Mouse (Mus musculus) liver, embryonic 14.5 days (tissue): ENCODE data around the gene Gpr158. TPM values are rescaled to one million over a fixed set of nuclear protein-coding genes. Genes with fewer than 3 reads are reported as not detected.

Source experiments
- ATAC-seq: fragments of 200-750 bp; cut with Nextera tagmentation; 2 replicates; pipeline ENCODE4 v1.8.0; 2017; ENCODE audit warnings: moderate number of reproducible peaks, mild to moderate bottlenecking, moderate library complexity; ENCODE audit not compliant: insufficient read depth
- DNase-seq, 3 experiments: peaks; one replicate each; pipeline ENCODE4 v3.0.0-alpha.2; 2012 to 2013; ENCODE audit warnings: low read depth in 3 of 3, low spot score in 3 of 3
- H3K27ac ChIP-seq: fragments of 300-500 bp; sonication (generic); 2 replicates; pipeline ENCODE4 v1.5.1; 2014; ENCODE audit warnings: moderate library complexity, mild to moderate bottlenecking, control low read depth, inconsistent platforms
- H3K27me3 ChIP-seq: fragments of 300-500 bp; sonication (generic); 2 replicates; pipeline ENCODE4 v1.6.1; 2014; ENCODE audit warnings: mild to moderate bottlenecking, low read length, moderate library complexity; ENCODE audit not compliant: control insufficient read depth, insufficient read depth
- H3K36me3 ChIP-seq: fragments of 300-500 bp; sonication (generic); replicated peaks from 2 replicates; pipeline ENCODE4 v1.6.1; 2014; ENCODE audit warnings: low read depth; ENCODE audit not compliant: control insufficient read depth, insufficient read depth
- H3K4me1 ChIP-seq, 2 experiments: fragments of 200-500 bp in 1 of 2; fragments of 300-500 bp in 1 of 2; sonication (generic) in 1 of 2; replicated peaks; 2 replicates each; pipeline ENCODE4 v1.6.1; 2012 to 2014; ENCODE audit warnings: antibody characterized with exemption in 1 of 2, inconsistent platforms in 1 of 2, low read length in 1 of 2; ENCODE audit not compliant: control insufficient read depth in 2 of 2, insufficient read depth in 2 of 2
- H3K4me2 ChIP-seq: fragments of 300-500 bp; sonication (generic); 2 replicates; pipeline ENCODE4 v1.6.1; 2014; ENCODE audit warnings: low read depth, mild to moderate bottlenecking, control low read depth, moderate library complexity
- H3K4me3 ChIP-seq, 2 experiments: fragments of 200-500 bp in 1 of 2; fragments of 300-500 bp in 1 of 2; sonication (generic) in 1 of 2; 2 replicates each; pipeline ENCODE4 v1.5.1; 2012 to 2014; ENCODE audit warnings: low read depth in 2 of 2, low read length in 2 of 2, mild to moderate bottlenecking in 2 of 2, control low read depth in 1 of 2, inconsistent platforms in 1 of 2, moderate library complexity in 1 of 2; ENCODE audit not compliant: insufficient read depth in 1 of 2
- H3K9ac ChIP-seq: fragments of 300-500 bp; sonication (generic); replicated peaks from 2 replicates; pipeline ENCODE4 v1.6.1; 2014; ENCODE audit warnings: mild to moderate bottlenecking, control low read depth, moderate library complexity
- H3K9me3 ChIP-seq: fragments of 300-500 bp; sonication (generic); 2 replicates; pipeline ENCODE4 v1.6.1; 2016; ENCODE audit warnings: low read length, mixed read lengths; ENCODE audit not compliant: control insufficient read depth
- CTCF ChIP-seq: IDR thresholded peaks from 2 replicates; pipeline ENCODE4 v1.5.1; 2016; ENCODE audit warnings: antibody characterized with exemption, low read depth, control low read depth
- EP300 ChIP-seq: IDR thresholded peaks from 2 replicates; pipeline ENCODE4 v1.6.1; 2016; ENCODE audit warnings: antibody characterized with exemption, low read depth
- WGBS: fragments of 180-500 bp; shearing (Covaris S2); extraction: QIAGEN DNeasy Blood & Tissue Kit; methylation state at CpG from one replicate; pipeline ENCODE4 v1.1.7; 2014; ENCODE audit not compliant: insufficient replicate concordance; 5-methylcytosine and 5-hydroxymethylcytosine counted together
- polyA plus RNA-seq, 2 experiments: library from polyadenylated mRNA; depleted of rRNA in 1 of 2; stranded (reverse) in 1 of 2; unstranded in 1 of 2; fragments of >200 nt; fragmentation: Nextera tagmentation in 1 of 2; extraction: Ambion mirVana in 1 of 2; gene quantifications; 2 replicates each; pipeline versions ENCODE4 v1.2.1 to v1.2.3; 2012 to 2014

The Gpr158 gene
- polyA plus RNA-seq, 2 experiments, result not detected

DNA sequence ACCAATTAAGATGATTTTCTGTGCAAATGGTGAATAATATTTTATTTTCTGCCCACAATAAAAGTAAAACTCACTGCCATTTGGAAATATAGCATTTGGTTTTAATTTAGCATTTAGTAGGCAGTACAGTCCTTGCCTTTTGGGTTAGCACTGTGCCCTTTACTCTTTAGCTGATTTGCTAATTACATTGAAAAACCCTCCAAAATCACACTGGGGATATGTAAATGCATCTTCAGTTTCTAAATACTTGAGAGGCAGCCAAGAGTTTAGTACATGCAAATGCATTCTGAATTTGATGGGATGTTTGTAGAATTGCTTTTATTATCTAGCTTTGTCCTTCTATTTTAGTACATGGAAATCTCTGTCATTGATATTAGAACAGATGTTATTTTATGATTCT is 163.4 kb downstream of the Gpr158 start:
- ATAC-seq (no peak), DNase-seq (no peak)
- Histone ChIP-seq H3K9me3 (no peaks in the 10 kb centered on the region), H3K27ac (no peak overlapping the region), H3K27me3 (no peaks in the 10 kb centered on the region), H3K4me3 (no peak overlapping the region), H3K36me3 (no peaks in the 10 kb centered on the region), H3K4me2 (no peak overlapping the region), H3K4me1 (no peaks in the 10 kb centered on the region), H3K9ac (no peak overlapping the region)
- TF ChIP-seq CTCF (no peak), EP300 (no peak)

DNA sequence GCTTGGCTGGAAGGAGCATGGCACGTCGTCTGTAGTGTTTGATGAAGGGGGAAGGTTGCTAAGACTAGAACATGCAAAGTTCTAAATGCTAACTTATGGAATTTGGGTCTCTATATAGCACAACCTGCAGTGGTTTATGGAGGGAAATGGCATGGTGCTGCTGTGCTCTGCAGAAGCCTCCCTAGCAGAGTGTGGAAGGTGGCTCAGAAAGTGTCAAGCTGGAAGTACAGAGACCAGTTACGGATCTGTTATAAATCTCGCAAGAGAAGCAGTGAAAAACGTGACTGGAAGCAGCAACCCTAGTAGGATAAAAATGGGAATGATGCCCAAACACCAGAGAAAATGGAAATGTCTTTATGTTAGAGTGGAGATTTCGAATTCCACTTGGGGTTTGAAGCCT is 251.8 kb downstream of the Gpr158 start:
- H3K9ac ChIP-seq, result no peak overlapping the region
- 45% methylated on average over 6 of the region's 6 CpGs for WGBS
- no peaks in the 10 kb centered on the region for H3K9me3 ChIP-seq
- H3K4me1 ChIP-seq, result no peaks in the 10 kb centered on the region
- no peak overlapping the region for H3K4me2 ChIP-seq
- H3K4me3 ChIP-seq, result no peak overlapping the region
- DNase-seq (no peak), ATAC-seq (no peak)
- H3K27ac ChIP-seq, result no peak overlapping the region
- no peaks in the 10 kb centered on the region for H3K27me3 ChIP-seq
- TF ChIP-seq CTCF (no peak), EP300 (no peak)
- no peaks in the 10 kb centered on the region for H3K36me3 ChIP-seq

DNA sequence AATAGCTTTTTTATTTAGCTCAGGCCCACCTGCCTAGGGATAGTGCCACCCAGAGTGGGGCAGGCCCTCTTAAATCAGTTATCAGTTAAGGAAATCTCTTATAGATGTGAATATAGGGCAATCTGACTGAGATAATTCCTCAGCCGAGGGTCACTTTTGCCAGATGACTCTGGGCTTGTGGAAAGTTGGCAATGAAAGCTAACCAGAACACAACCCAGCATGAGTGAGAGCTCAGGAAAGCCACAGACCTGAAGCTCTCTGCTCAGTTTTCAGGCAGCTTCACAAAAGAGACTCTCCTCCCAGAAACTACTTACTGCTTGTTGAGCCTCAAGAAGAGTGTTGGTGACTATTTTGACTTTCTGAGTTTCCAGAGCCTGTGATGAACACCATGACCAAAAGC is 264.8 kb downstream of the Gpr158 start:
- H3K4me1 ChIP-seq, result no peaks in the 10 kb centered on the region
- H3K27ac ChIP-seq, result no peak overlapping the region
- TF ChIP-seq CTCF, result no peak
- TF ChIP-seq EP300, result no peak
- no peak for DNase-seq
- no peak for ATAC-seq
- no peak overlapping the region for H3K4me2 ChIP-seq
- H3K9ac ChIP-seq, result no peak overlapping the region
- 45% methylated on average over 1 of the region's 1 CpGs for WGBS
- no peak overlapping the region for H3K4me3 ChIP-seq
- no peaks in the 10 kb centered on the region for H3K9me3 ChIP-seq
- H3K36me3 ChIP-seq, result no peaks in the 10 kb centered on the region
- H3K27me3 ChIP-seq, result no peaks in the 10 kb centered on the region

DNA sequence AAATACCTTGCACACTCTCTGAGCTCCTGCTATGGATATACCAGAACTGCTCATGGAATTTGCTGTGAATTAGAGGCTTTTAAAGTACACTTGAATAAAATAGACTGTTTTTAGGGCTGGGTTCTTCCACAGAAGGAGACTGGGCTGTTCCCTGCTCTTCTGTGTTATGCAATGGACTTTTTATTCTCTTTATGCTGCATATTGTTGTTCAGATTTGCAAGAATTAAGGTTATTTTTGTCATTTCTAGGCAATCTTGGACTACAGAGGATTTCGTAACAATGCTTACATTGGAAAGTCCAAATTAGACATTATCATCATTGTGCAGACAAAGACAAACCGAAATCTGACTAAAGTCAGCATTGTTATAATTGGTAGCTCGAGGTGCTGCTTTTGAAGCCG is 298.4 kb downstream of the Gpr158 start:
- ATAC-seq, result no peak
- H3K4me2 ChIP-seq, result no peak overlapping the region
- DNase-seq, result no peak
- no peaks in the 10 kb centered on the region for H3K27me3 ChIP-seq
- no peak for TF ChIP-seq EP300
- TF ChIP-seq CTCF, result no peak
- H3K4me3 ChIP-seq, result no peak overlapping the region
- WGBS, result 57% methylated on average over 4 of the region's 4 CpGs
- H3K9me3 ChIP-seq, result no peaks in the 10 kb centered on the region
- H3K9ac ChIP-seq, result no peak overlapping the region
- no peaks in the 10 kb centered on the region for H3K36me3 ChIP-seq
- no peaks in the 10 kb centered on the region for H3K4me1 ChIP-seq
- no peak overlapping the region for H3K27ac ChIP-seq

DNA sequence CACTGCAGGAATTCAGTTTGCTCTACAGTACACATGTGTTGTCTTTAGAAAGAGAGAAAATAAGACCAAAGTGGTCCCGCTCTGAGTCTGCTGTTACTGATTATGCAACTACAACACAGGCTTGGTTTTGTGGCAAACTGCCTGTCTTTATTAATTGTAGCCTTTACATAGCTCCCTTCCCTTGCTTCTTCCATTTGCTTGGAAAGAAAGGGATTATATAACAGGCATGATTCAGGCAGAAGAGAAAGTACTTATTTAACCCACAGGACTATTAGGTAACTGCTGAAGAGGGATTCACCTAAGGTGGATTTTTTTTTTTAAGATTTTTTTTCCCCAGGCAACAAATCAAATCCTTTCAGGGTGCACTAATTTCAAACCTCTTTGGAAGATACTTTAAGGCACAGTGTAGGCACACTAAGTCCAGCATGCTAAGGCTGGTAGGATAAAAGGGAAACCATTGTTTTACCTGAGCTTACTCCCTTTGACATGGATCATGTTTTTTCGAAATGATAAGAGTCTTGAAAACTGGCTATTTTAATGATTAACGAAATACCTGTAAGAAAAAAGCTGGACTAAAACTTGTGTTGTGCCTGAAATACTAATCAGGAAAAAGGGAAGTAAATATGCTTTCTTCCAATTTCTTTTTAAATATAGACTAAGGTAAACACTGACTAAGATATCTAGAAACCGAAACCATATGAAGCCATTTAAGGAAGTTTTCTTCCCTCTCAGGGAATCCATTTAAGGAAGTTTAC is 308.9 kb downstream of the Gpr158 start:
- Histone ChIP-seq H3K27me3 (no peaks in the 10 kb centered on the region), H3K4me2 (no peak overlapping the region), H3K36me3 (no peaks in the 10 kb centered on the region), H3K27ac (no peak overlapping the region), H3K9ac (no peak overlapping the region), H3K9me3 (no peaks in the 10 kb centered on the region), H3K4me1 (no peaks in the 10 kb centered on the region), H3K4me3 (no peak overlapping the region)
- 59% methylated on average over 4 of the region's 4 CpGs for WGBS
- TF ChIP-seq EP300, result no peak
- no peak for TF ChIP-seq CTCF
- ATAC-seq (no peak), DNase-seq (no peak)
